Mouse (Mus musculus): Measurements from ENCODE around the gene Arhgef3.

The Arhgef3 gene

GRCm38 (mm10) chr14:27270466-27270865 is 155.8 kb downstream of the Arhgef3 start:
- no peak for DNase-seq (ENCODE audit: low read depth)

DNA sequence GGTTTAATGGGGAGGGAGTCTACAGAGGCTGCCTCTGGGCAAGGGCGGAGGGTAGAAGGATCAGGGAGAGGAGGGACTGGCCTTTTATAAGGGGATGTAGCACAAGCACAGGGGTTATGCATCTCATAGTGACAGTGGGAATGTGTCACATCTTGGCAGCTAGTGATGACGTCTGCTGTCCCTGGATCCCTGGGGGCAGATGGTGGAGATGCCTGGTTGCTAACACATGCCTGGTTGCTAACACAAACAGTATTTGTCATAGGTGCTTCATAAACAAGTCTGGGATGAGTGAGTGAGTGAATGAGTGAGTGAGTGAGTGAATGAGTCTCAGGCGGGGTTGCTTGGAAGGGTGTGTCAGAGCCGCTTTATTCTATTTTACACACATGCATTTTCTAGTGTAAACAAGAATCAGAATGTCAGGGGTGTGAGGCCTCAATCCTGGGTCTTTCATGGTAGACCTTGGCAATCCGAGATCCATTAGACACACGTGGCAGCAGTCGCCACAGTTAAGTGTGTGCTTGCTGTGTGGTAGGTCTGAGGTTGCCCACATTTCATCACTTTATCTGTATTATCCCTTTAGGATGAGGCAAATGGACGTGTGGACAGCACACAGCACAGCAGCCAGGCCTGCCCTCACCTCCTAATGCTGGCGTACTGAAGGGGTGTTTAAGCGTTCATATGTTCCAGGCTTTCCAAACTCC is 156.8 kb downstream of the Arhgef3 start:
- no peak for DNase-seq (ENCODE audit: low read depth)

- DNase-seq (ENCODE audit: low read depth): no peak
Measured at GRCm38 (mm10) chr14:27272072-27272834, 157.6 kb downstream of the Arhgef3 start.

- no peak for DNase-seq (ENCODE audit: low read depth)
Measured at GRCm38 (mm10) chr14:27272835-27273138, 158.1 kb downstream of the Arhgef3 start.

- no peak for DNase-seq (ENCODE audit: low read depth)
Measured at GRCm38 (mm10) chr14:27273169-27273568, 158.5 kb downstream of the Arhgef3 start.

DNA sequence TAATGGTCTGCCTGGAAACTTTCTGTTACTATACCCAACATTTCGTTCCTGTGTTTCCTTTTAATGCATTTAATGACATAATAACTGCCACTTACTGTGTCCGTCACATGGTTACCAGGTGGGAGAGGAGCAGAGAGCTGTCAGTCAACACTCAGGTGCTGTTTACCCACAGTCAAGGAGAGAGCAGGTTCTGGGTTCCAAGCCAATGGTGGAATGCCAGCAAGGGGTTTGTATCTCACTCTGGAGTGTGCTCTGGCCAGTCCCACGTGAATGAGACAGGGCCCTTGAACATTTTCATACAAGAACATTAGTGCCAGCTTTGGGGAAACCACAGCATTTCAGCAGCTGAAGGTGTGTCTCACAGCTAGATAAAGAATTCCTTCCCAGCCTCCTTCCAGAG is 162.6 kb downstream of the Arhgef3 start:
- DNase-seq (ENCODE audit: low read depth): no peak

GRCm38 (mm10) chr14:27280201-27280890 is 165.6 kb downstream of the Arhgef3 start:
- no peak for DNase-seq (ENCODE audit: low read depth)

DNA sequence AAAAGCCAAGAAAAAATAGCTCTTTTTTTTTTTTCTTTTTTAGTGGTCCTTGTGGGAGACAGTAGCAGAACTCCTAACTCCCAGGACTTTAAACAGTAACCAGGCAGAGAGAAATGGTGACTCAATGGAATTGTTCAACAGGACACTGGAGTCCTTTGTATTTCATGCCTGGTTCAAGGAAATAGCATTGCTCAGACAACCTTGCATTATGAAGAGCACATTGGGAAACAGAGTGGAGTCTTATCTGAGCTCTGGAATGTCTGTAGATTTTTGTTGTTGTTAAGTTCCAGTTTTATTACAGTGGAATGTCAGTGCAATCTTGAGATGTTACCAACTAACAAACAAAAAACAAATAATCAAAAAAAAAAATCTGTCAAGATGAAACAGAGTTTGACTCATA is 169.3 kb downstream of the Arhgef3 start:
- DNase-seq (ENCODE audit: low read depth): no peak

DNA sequence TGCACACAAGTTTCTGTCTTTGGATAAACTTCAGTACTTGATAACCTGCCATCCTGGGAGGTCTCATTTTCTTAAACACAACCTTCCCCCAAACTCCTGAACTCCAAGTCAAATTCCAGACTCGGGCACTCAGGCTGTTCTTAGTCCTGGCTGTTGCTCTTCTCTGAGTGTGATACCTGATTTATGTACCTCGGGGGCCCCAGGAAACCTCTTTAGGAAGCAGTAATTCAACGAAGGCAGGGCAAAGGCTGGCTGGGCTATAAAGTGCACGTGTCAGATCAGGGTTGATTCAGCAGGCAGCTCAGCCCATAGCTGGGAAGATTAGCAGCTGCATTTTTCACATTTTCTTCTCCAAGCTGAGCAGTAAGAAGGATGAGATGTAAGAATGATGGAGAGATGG is 171.5 kb downstream of the Arhgef3 start:
- no peak for DNase-seq (ENCODE audit: low read depth)

DNA sequence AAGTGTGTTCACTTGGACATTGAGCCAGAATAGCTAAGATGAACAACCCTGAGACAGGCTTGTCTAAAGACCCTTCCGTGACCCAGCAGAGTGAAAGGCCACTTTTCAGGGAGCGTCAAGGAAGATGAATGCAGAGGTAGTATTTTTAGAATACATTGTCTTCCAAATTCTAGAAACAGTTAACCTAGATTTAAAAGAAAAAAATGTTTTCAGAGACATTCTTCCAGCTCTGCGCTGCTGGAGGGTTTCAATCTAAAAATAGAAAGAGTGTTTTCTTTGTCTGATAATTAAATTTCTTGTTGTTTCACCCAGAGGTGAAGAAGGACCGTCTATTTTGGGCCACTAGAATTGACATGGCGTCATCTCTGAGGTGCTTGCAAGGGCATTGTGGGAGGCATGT is 174.4 kb downstream of the Arhgef3 start:
- DNase-seq (ENCODE audit: low read depth): no peak

- no peak for DNase-seq (ENCODE audit: low read depth)
Measured at GRCm38 (mm10) chr14:27292101-27292500, 177.4 kb downstream of the Arhgef3 start.

GRCm38 (mm10) chr14:27295821-27296220 is 181.1 kb downstream of the Arhgef3 start:
- DNase-seq (ENCODE audit: low read depth): no peak

GRCm38 (mm10) chr14:27296987-27297386 is 182.3 kb downstream of the Arhgef3 start:
- no peak for DNase-seq (ENCODE audit: low read depth)

- DNase-seq (ENCODE audit: low read depth): no peak
Measured at GRCm38 (mm10) chr14:27298875-27299274, 184.2 kb downstream of the Arhgef3 start.

GRCm38 (mm10) chr14:27299705-27300104 is 185.0 kb downstream of the Arhgef3 start:
- no peak for DNase-seq (ENCODE audit: low read depth)

DNA sequence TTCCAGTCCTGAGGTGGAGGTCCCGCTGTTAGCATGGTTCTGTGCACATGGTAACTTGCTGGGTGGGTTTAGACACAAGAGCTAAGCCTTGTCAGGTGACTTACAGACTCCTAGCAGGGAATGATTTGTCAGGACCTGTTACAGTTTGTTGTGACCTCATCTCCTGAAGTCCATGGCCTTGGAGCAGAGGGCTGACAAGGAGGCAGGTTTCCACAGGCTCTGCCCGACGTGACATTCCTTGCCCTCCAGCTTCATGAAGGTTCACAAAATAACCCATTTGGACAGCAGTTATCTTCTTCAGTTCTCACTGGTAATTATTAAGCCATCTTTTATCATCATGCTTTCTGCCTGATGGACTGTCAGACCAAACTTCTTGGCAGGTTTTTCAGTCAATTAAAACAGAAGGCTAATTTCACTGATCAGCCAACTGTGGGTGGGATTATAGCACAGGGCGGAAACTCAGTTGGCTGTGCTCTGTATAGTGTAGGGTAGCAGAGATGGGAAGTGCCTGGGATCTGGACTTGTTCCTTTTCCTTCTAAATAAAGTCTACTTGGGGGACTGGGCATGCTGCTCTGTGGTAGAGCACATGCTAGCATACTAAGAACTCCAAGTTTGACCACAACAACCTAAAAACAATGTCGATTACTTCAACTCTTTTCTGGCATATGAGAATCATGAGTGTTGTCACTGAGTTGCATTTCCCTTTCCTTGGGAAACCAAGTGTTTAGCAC is 187.2 kb downstream of the Arhgef3 start:
- no peak for DNase-seq (ENCODE audit: low read depth)

DNA sequence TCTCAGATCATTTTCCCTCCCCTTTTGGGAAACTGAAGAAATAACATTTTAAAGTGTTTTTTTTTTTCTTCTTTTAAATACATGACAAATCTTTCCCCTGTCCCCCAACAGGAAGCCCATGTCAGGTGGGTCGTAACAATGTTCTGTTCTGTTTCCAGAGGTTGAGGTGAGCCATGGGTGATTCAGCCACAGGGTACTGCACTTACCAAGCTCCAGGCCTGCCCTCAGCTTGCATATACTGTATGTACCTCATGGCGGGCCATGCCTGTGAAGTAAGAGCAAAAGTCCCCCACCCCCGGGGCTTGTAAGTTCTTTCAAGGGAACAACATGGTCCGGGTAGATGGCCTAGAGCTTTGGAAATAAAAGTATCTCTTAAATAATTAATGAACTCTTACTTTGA is 188.6 kb downstream of the Arhgef3 start:
- DNase-seq (ENCODE audit: low read depth): no peak

DNA sequence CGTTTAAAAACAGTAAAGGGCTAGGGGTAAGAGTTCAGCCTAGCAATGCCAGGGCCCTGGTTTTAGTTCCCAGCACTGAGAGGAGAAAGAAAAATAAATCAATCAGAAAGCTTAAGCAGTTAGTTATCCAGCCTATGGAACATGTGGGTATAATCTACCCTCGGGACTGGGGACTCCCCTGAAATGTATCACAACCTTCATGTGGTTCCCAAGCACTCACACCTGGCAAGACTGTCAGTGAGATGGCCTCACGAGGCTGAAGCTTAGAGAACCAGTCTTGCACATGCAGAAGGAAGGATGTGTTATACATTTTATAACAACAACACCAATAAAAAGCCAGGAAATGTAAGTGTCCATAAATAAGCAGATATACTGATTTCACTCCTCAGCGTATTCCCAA is 189.7 kb downstream of the Arhgef3 start:
- DNase-seq (ENCODE audit: low read depth): no peak

DNA sequence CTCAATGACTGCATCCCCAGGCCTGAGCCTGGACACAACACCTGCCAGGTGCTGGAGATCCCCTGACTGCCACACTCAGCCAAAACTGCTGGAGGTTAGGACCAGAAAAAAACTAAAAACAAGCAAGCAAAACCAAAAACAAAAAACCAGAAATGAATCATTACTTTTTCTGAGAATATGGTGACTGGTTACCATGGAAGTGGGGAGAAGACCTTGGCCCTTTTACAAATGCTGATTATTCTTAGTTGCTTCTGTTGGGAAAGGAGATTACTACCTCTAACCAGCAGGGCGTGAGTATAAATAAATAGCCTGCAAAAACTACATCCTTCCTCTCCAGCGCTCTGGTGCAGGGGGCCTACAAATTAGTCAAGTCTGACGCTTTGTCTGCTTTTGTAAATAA is 194.1 kb downstream of the Arhgef3 start:
- DNase-seq (ENCODE audit: low read depth): no peak

DNA sequence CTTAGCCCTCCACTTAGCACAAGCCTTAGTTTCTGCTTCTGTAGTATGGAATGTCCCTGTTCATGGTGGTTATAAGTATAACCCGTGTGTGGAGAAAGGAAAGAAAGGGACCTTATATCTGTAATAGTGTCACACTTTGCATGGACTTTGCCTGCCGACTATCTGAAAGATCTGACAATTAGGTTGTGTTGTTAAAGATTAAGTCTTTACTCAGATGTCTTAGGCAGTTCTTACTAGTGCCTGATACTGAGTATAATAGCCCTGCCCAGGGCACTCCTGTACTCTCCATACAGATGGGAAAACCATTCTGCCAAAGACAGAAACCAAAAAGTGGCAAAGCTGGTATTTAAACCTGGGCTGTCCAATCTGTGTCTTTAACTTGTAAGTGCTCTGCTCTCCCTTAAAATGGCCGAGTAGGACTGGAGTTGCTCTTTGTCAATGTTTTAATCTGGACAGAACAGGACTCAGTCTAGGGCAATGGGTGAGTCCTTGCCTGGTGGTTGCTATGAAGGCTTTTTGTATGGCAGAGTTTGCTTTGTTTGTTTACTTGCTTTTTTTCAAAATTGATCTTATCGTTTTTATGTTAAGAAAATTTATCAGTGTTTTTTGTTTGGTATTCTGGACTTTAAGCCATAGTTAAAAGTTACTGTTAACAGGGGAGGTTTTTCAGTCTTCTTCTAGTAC is 196.0 kb downstream of the Arhgef3 start:
- no peak for DNase-seq (ENCODE audit: low read depth)

DNA sequence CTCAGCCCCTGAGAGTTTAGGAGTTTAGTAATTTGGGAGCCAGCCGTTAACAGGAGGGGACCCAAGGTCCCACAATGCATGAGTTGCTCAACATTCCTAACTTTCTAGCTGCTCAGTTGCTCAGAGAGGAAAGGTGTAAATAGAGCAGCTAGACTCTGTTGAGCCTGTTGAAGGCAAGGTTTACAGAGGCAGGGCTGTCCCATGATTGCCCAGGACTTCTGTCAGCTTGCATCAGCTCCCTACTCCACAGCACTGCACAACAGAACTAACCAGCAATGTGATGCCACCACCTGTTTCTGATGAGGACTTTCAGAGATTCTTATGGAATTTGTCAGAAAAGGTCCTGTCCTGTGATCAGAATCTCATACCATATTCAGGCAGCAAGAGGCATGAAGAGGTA is 197.7 kb downstream of the Arhgef3 start:
- no peak for DNase-seq (ENCODE audit: low read depth)

GRCm38 (mm10) chr14:27315737-27316136 is 201.0 kb downstream of the Arhgef3 start:
- DNase-seq (ENCODE audit: low read depth): no peak

All from NIH3T3 (cell line).